Mouse (Mus musculus) spleen, embryonic (tissue): ENCODE measurements around the gene Il12rb1.

Experiments used
- CTCF ChIA-PET: fragments of 350-600 bp; sonication (Branson Sonifier 250); formaldehyde crosslinking; loops from one replicate; lab custom pipeline; 2022; lab: Charles Lee

The Il12rb1 gene

DNA sequence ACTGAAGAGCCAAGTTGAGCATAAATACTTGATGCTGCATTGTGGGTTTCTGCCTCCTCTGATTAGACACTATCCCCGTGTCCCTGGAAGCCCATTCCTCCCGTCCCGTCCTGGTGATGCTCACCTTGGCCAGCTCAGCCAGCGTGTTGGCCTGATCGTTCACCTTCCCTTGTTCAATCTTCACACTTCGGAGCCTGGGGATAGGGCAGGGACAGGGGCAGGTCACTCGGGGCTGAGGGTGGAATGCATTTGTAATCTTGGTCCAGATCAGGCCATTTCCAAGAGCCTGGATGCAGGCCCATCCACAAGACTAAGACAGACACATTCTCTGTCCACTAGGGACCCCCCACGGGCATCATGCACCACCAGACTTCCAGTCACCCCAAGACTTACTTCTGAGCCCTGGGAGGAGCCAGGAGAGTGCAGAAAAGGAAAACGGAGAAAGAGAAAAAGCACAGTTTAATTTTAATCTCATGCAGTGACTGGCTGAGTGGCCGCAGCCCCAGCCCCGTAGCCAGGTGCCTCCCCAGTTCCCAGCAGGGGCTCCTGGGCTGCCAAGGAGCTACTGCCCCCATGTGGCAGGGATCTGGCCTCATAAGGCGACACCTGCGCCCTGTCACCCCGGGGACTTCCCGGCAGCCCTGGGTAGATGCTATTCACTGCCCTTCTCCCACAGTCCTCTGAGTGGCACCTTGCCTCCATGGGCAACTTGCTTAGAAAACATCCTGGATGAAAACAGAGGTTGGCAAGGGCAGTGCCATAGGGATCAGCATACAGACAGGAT is 38.3 kb downstream of the Il12rb1 start:
- CTCF ChIA-PET: interaction anchor here (0.6 to 0.7 kb wide), 2 partner anchors 11 to 18 kb away, joined by 3 read pairs; no protein-coding TSS in a partner anchor

DNA sequence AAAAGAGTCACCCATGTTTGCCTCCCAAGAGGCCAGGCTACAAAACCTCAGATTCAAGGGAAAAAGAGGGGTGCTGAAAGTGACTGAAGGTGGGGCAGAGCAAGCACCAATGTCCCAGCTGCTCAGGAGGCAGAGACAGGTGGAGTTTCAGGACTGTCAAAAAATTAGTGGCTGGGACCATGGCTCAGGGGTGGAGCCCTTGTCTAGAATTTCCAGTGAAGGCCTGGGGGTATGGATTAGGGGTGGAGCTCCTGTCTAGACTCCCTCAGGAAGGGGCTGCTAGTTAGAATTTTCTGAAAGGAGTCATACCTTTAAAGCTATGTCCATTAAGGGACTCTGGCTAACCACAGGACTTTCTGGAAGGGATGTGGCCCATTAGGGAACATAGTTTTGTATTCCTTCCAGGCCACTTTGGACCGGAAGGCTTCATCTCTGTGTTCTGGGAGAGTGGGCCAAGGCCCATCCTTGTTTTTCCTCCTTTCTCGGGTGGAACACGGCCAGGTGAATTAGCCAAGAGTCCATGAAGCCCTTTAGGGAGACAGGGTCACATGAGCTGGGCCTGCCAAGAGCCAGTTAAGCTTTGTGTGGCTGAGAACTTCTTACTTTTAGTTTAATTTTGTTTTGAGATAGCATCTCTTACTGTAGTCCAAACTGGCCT is 41.2 kb downstream of the Il12rb1 start:
- CTCF ChIA-PET: no interaction called here

DNA sequence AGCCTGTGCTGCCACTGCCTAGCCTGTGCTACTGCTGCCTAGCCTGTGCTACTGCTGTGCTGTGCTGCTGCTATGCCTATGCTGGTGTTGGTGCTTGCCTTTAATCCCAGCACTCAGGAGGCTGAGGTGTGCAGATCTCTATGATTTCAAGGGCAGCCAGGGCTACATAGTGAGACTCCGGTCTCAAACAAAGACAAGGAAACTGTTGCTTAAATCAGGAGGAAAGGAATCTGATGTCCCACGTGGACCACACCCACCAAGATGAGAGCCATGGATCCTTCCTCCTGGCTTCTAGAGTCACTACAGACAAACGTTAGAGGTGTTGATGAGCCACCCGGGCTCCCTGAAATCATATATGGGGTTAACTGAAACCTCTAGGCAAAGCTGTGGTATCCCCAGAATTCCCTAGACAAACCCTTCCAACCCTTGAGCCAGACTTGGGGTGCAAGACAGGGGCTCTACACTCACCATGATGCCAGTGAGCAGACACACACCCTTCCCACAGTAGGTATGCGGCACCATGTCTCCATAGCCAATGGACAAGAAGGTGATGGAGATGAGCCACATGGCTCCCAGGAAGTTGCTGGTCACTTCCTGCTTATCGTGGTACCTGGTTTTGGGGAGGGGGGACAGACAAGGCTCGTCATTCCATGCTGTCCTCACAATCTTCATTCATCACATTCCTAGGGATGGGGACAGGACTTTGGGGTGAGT is 42.0 kb downstream of the Il12rb1 start:
- CTCF ChIA-PET: no interaction called here

DNA sequence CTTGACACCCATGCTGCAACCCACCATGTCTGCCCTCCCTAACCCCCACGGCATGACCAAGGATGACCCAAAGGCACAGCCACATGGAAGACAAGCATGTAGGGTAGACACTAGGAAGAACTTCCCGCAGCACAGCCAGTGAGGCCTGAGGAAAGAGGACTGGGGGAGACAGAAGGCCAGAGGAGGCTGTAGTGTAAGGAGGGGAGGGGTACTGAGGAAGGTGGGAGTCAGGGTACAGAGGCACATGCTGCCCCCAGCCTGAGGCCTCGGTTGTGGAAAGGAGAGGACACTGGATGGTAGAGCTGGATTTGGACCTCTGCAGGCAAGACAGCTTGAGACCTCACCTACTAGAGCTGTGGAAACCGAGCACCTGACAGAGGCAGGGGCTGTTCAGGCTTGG is 42.7 kb downstream of the Il12rb1 start:
- CTCF ChIA-PET: no interaction called here

DNA sequence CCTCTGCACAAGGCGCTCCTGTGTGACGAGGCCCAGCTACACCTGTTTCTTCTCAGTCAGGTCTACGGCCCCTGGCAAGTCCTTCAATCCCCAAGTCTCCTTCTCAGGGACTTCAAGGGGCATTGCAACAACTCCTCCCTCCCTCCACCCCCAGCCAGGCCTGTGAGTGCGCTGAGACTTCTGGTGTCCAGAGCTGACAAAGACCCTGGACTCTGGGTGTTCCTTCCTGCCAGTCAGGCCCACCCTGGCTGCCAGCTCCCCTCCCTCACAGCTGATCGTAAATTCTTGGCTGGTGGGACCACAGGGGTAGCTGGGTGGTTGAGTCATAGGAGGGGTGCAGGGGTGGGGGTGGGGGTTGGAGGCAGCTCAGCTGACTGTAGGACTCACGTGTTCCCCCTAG is 43.6 kb downstream of the Il12rb1 start:
- CTCF ChIA-PET: no interaction called here

DNA sequence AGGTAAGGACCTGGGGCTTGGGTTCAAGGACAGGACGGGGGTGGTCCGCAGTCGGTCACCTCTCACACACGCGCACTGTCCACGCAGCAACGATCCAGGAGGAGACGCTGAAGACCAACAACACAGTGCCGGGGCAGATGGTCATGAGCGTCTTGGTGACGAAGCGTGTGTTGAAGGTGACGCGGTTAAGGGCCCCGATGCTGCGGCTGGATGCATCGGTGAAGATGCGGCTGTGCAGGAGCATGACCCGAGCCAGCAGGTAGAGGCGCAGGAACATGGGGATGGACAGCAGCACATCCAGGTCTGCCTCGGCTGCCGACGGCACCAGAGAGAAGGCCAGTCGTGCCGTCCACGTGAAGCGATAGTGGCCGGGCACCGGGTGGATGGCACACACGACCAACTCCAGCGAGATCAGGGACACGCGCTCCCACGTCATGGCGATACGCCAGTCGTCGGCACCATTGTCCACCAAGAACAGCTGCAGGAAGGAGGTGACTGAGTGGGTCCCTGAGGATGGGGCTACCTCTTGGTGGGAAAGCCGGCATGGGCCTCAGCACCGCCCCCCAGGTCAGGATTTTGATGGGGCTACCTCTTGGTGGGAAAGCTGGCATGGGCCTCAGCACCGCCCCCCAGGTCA is 44.5 kb downstream of the Il12rb1 start:
- CTCF ChIA-PET: interaction anchor here (0.6 to 0.7 kb wide), 2 partner anchors 222 to 290 kb away, joined by 3 to 9 read pairs; no protein-coding TSS in a partner anchor

DNA sequence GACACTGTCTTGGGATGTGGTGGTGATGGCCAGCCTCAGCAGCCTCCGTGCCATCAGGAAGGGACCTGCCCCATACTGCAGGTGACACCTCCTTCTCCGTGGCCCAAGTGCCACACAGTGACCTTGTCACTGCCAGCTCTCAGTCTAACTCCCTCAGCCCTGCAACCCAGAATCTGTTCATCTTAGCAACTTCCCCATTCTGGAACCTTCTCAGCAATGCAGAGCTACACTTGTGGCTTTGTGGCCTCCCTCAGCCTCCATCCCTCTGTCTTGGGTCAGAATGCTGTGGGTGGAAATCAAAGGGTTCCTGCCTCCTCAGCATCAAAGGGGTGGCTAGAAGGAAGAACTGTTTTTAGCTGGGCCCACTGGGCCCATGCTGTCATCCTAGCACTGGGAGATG is 45.6 kb downstream of the Il12rb1 start:
- CTCF ChIA-PET: no interaction called here

DNA sequence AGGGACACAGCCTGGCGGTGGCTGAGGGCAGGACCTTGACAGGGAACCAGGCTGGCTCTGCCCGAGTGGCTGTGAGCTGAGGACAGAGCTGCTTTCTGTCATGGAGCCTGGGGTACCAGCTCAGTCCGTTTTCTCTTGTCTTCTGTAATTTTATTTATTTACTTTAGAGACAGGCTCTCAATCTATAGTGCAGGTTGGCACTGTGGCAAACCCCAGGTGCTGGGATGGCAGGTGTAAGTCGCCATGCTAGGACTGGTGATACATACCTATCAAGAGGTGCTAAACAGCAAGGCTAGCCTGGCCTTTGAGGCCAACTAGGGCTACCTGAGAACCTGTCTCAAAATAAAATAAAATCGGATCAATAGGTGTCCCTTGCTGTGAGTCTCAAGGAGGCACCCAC is 47.8 kb downstream of the Il12rb1 start:
- CTCF ChIA-PET: no interaction called here

DNA sequence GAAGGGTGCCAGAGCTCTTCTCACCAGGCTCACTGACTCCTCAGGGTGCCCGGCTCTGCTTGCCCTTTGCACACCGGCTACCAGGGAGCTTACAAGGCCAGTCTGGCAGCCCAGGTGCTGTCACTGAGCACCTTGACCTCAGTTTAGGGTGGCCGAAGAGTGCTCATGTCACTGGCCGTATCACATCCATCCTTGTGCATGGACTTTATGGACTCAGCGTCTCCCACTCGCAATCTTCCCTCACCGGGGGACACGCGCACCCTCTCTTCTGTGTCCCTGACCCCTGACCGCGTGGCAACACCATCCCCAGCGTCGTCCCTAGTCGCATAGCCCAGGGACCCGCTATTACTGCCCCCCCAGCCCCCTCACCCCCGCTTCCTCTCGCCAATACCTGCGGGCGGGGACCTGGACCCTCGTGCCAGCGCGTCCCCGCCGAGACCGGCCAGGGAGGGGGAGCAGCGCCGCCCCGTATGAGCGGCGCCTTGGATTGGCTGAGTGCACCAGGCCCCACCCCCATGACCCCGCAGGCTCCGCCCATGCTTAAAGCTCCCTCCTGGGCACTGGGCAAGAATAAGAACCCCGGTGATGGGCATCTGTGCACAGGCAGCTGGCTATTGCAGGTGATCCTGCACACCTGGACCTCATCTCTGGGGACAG is 48.4 kb downstream of the Il12rb1 start:
- CTCF ChIA-PET: interaction anchor here (0.9 kb wide), 1 partner anchor 10 kb away, joined by 3 read pairs; no protein-coding TSS in a partner anchor

DNA sequence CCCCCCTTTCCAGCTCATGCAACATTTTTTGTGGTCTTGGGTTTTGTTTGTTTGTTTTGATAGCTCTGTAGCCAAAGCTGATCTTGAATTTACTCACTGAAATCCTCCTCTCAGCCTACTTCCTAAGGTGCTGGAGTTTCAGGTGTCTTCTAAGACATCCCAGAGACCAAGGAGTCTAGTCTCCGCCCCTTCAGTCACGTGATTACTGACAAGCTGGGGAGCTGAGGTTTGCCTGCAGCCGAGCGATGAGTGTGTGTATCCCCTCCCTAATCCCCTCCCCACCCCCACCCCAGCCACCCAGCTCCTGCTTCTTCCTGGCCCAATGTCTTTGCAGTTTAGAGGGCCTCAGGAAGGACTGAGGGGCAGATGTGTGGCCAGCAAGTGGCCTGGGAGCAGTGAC is 49.3 kb downstream of the Il12rb1 start:
- CTCF ChIA-PET: interaction anchor here (0.9 kb wide), 1 partner anchor 11 kb away, joined by 3 read pairs; no protein-coding TSS in a partner anchor

DNA sequence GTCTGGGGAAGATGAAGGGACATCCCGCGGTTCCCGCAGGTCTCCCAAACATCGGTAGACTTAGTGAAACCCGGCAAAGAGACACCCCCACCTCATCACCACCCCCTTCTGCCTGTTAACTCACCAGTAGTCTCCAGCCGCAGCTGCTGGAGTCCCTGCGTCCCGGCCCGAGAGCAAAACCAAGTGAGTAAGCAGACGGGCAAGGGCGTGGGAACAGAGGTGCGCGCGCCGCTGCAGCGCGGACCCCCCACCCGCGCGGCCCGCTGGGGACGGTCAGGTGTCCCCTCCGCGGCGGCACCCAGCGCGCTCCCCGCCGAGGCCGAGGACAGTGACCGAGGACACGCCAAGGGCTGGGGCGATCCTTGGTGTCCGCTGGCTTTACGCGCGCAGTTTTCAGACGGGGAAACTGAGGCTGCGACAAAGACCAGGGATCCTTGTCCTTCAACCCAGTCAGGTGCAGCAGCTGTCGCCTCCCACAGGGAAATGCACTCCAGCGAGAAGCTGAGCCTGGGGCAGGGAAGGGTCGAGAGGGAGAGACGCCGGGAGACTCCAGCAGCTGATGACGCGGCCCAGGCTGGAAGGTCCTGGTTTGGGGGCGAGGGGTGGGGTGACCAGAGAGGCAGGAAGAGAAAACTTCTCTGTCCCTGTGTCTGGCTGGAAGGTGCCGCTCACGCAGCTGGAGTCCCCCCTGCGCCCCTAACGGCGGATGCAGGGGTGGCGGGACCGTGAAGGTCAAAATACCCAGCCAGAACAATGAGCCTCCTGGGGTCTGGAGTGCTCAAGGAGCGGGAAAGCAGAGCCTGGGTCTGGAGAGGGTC is 54.8 kb downstream of the Il12rb1 start, which contains the start of gene Kcnn1:
Gene Kcnn1 (minus strand): TSS at position 435 of the 818 bp plus-strand sequence.
- CTCF ChIA-PET: interaction anchor here (0.8 kb wide), 1 partner anchor 724 kb away, joined by 6 read pairs; no protein-coding TSS in a partner anchor

DNA sequence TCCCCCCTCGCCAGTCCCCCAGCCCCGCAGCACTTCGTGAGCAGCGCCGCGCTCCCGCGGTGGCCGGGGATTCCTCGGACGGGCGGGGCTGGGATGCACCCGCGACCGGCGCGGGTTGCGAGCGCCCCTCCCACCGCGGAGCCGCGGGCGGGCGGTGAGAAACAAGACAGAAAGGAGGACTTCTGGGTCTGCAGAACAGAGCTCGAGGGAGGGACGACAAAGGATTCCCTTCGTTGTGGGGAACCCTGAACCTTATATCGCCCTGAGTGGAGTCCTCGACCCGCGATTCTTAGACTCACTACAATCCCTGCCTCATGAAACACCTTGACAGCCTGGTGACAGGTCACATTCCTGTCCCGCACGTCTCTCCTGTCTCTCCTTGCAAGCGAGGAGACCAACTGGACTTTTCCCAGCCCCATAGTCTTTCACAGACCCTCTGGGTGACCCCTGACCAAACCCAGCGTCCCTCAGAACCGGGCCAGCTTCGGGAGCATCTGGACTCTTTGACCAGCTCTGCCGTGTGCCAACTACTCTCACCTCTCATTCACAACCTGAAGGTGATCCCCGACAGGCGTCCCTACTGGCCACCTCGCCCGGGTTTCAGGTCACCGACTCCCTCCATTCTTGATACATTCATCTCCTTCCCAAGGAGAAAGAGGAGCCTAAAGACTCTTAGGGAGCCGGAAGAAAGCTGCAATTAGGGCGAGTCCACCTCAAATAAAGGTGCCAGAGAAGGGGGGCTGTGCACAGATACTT is 55.9 kb downstream of the Il12rb1 start:
- CTCF ChIA-PET: interaction anchor here (0.7 kb wide), 2 partner anchors 168 to 335 kb away, joined by 3 to 6 read pairs; no protein-coding TSS in a partner anchor

DNA sequence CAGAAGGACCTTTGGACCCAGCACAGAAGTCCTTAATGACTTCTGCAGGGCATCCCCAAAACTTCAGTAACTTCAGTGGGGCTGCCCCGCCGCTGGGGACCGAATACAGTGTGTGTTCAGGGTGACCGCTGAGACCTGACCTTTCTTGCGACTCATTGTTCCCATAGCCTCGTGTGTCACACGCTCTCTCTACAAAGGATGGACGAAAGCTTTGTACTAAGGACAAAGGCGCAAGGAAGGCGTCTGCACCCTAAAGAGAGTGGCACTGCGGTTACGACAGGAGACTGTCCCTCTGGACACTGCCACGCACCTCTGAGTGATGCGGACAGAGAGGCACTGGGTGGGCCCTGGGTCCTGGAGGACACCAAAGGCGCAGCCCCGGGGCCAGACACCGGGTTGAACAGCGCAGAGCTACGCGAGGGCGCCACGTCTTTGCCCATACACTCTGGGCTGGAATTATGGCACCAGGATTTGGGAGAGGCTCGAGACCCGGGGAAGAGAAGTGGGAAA is 56.5 kb downstream of the Il12rb1 start:
- CTCF ChIA-PET: interaction anchor here (0.7 kb wide), 2 partner anchors 168 to 335 kb away, joined by 3 to 6 read pairs; no protein-coding TSS in a partner anchor

DNA sequence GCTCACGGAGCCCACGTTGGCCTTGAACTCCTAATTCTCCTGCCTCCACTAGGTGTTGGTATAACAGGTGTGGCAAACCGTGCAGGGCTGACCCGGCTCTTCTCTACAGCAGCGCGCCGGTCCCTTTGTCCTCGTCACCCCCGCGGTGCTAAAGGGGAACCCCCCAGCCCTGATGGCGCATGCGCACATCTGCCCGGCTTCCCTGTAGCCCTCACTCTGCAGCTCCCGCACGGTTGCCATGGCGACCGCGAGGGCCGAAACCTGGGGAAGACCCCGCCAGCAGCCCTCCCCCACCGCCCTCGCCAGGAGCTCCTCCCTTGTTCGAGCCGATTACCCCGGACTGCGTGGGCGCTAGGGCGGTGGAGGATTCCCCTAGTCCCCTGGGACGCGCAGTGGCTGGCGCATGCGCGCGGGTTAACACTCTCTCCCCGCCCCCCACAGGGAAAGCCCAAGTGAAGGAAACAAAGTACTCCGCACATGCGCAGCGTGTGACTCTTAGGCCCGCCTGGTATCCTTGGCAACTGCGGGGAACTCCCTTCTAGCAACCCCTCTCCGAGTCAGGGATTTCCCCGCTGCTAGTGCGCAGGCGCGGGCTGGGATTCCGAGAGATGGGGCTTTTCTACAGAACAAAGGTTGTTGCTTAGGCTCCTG is 57.2 kb downstream of the Il12rb1 start:
- CTCF ChIA-PET: no interaction called here

DNA sequence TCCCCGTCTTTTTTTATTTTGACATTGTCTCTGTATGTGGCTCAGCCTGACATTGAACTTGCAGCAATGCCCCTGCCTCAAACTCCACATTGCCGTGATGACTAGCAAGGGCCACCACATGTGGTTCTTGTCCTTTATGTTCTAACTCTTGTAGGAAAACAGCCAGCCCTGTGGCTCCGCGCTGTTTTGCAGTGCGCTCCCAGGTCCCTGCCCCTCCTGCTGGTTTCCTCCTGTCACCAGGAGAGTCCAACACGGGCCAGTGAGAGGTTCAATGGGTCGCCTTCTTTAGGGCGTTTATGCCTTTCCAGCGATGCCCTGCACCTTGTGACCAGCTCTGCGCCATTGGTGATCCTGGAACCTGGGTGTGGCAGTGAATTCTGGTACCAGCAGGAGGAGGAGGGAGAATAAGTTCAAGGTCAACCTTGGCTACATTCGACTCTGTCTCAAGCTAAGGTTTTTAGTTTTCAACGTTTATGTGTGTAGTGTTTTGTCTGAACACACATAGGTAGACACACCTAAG is 57.8 kb downstream of the Il12rb1 start:
- CTCF ChIA-PET: no interaction called here

DNA sequence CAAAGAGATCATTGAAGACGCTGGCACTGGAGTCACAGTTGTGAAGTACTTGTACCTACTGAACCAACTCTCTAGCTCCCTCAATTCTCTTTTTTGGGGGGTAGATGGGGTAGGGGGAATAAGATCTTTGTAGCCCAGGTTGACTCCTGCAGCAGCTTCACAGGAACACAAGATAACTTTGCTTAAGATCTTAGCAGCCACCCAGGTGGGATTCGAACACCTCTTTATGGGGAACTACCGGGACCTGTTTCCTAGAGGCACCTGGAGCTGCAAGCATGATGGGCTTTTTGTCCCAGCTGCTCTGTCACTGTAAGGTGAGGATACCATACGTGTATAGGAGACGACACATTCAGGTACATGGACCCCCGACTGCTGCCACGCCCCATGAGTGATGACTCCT is 58.3 kb downstream of the Il12rb1 start:
- CTCF ChIA-PET: no interaction called here

DNA sequence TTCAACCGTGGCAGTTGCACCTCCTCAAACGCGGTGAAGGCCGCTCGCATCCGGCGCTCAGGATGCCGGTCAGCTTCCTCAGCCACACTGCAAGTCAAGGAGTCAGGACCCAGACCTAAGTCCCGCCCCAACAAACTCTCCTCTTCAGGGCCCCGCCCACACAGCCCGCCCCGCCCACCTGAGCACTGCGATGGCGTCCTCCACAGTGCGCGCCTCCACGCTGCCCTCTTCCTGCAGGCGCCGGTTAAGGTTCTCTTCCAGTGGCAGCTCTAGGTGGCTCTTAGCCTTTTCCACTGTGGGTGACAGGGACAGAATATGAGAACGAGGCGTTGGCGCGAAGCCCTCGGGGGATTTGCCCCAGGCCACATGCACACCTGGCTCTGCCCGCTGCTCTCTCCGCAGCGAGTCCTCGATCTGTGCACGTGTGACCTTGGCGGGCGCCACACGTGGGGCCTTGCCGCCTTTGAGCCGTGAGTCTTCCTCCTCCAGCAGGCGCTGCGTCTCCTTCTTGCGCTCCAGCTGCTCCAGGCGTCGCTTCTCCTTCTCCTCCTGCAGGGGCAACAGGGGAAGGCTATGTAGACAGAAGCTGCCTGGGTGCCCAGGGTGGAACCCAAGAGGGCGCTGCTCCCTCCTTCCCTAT is 60.4 kb downstream of the Il12rb1 start:
- CTCF ChIA-PET: interaction anchor here (0.6 to 2.8 kb wide), 5 partner anchors 17 to 195 kb away, joined by 3 to 12 read pairs (median 3); no protein-coding TSS in a partner anchor

DNA sequence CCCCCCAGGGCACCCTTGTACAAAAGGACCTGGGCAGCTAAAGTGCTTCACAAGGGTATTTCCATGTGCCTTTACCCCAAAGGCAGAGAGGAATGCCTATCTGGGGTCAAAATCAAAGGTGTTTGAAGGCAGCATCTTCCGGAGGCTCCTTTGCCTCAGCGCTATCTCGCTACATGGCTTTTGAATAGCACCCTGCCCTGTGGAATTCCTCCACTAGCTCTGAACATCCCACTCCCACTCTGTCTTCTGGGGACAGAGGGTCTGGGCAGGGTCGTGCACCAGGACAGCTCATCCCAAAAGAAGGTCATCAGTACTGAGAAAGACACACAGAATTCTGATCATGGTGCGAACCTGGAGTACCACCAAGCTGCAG is 60.9 kb downstream of the Il12rb1 start:
- CTCF ChIA-PET: interaction anchor here (0.6 to 2.8 kb wide), 5 partner anchors 17 to 196 kb away, joined by 3 to 12 read pairs (median 3); no protein-coding TSS in a partner anchor
